Mouse (Mus musculus) stomach, postnatal 0 days (tissue): ENCODE measurements around the gene Btn2a2. TPM values are rescaled to one million over a fixed set of nuclear protein-coding genes. Genes with fewer than 3 reads are reported as not detected.
A peak's percentile ranks its signal among the peaks of the same experiment; 100 is the strongest.

ENCODE experiments used
- ATAC-seq: fragments of 200-750 bp; cut with Nextera tagmentation; 2 replicates; pipeline ENCODE4 v1.8.0; 2017; ENCODE audit not compliant: low FRiP score, low TSS enrichment
- DNase-seq: peaks from one replicate; pipeline ENCODE4 v3.0.0-alpha.2; 2016; ENCODE audit warnings: low spot score
- H3K27ac ChIP-seq: fragments of 300-500 bp; sonication (generic); replicated peaks from 2 replicates; pipeline ENCODE4 v1.5.1; 2014; ENCODE audit warnings: mild to moderate bottlenecking, control low read depth
- H3K27me3 ChIP-seq: fragments of 300-500 bp; sonication (generic); 2 replicates; pipeline ENCODE4 v1.6.1; 2014; ENCODE audit warnings: low read length; ENCODE audit not compliant: control insufficient read depth, insufficient read depth
- H3K36me3 ChIP-seq: fragments of 300-500 bp; sonication (generic); 2 replicates; pipeline ENCODE4 v1.6.1; 2014; ENCODE audit warnings: low read length, mixed read lengths; ENCODE audit not compliant: control insufficient read depth, insufficient read depth
- H3K4me1 ChIP-seq: fragments of 300-500 bp; sonication (generic); replicated peaks from 2 replicates; pipeline ENCODE4 v1.6.1; 2014; ENCODE audit warnings: antibody characterized with exemption; ENCODE audit not compliant: control insufficient read depth, insufficient read depth
- H3K4me2 ChIP-seq: fragments of 300-500 bp; sonication (generic); replicated peaks from 2 replicates; pipeline ENCODE4 v1.6.1; 2014; ENCODE audit warnings: low read depth, mild to moderate bottlenecking, control low read depth, moderate library complexity
- H3K4me3 ChIP-seq: fragments of 300-500 bp; sonication (generic); 2 replicates; pipeline ENCODE4 v1.5.1; 2014; ENCODE audit warnings: low read depth, low read length, control low read depth
- H3K9ac ChIP-seq: fragments of 300-500 bp; sonication (generic); 2 replicates; pipeline ENCODE4 v1.6.1; 2014; ENCODE audit warnings: mild to moderate bottlenecking, low read length, control low read depth, mixed read lengths
- H3K9me3 ChIP-seq: fragments of 300-500 bp; sonication (generic); 2 replicates; pipeline ENCODE4 v1.6.1; 2016; ENCODE audit warnings: low read length; ENCODE audit not compliant: control insufficient read depth
- CTCF ChIP-seq: IDR thresholded peaks from 2 replicates; pipeline ENCODE4 v1.5.1; 2016; ENCODE audit warnings: antibody characterized with exemption, low read depth, mild to moderate bottlenecking, moderate library complexity
- EP300 ChIP-seq: optimal IDR thresholded peaks from 2 replicates; pipeline ENCODE3; 2016; ENCODE audit warnings: antibody characterized with exemption
- WGBS: fragments of 180-500 bp; shearing (Covaris S2); extraction: QIAGEN DNeasy Blood & Tissue Kit; methylation state at CpG from one replicate; pipeline ENCODE4 v1.1.7; 2014; 5-methylcytosine and 5-hydroxymethylcytosine counted together
- polyA plus RNA-seq: library from polyadenylated mRNA; unstranded; fragments of >200 nt; fragmentation: Nextera tagmentation; extraction: Ambion mirVana; gene quantifications from 2 replicates; pipeline ENCODE4 v1.2.1, GENCODE M21; 2015

The Btn2a2 gene
- polyA plus RNA-seq, 1 experiment from 2014 or later = 0.07 TPM

GRCm38 (mm10) chr13:23491990-23492389 lies 3.3 kb upstream of the Btn2a2 start:
- 19% methylated on average over 14 of the region's 14 CpGs for WGBS
- DNase-seq (no peak), ATAC-seq (no peak)
- H3K27me3 ChIP-seq = no peaks in the 10 kb centered on the region
- H3K4me2 ChIP-seq = peak overlapping the region; percentile 31; the same call in 1 of the 2 replicates
- TF ChIP-seq EP300 (no peak), CTCF (no peak)
- H3K4me1 ChIP-seq = no peaks in the 10 kb centered on the region
- peak overlapping the region; percentile 22; the same call in 1 of the 2 replicates for H3K4me3 ChIP-seq
- no peaks in the 10 kb centered on the region for H3K9me3 ChIP-seq
- no peaks in the 10 kb centered on the region for H3K36me3 ChIP-seq
- H3K9ac ChIP-seq = no peak overlapping the region; the same call in 1 of the 2 replicates
- H3K27ac ChIP-seq = no peak overlapping the region

GRCm38 (mm10) chr13:23491263-23491662 lies 2.6 kb upstream of the Btn2a2 start:
- no peak for ATAC-seq
- Histone ChIP-seq H3K9me3 (no peaks in the 10 kb centered on the region), H3K4me2 (no peak overlapping the region), H3K36me3 (no peaks in the 10 kb centered on the region), H3K4me3 (no peak overlapping the region), H3K27ac (no peak overlapping the region), H3K27me3 (no peaks in the 10 kb centered on the region), H3K4me1 (no peaks in the 10 kb centered on the region), H3K9ac (no peak overlapping the region)
- DNase-seq = no peak
- no peak for TF ChIP-seq EP300
- no peak for TF ChIP-seq CTCF
- 15% methylated on average over 1 of the region's 1 CpGs for WGBS

GRCm38 (mm10) chr13:23490863-23491262 lies 2.2 kb upstream of the Btn2a2 start:
- H3K4me1 ChIP-seq = no peaks in the 10 kb centered on the region
- WGBS = 43% methylated on average over 1 of the region's 1 CpGs
- H3K4me2 ChIP-seq = no peak overlapping the region
- H3K36me3 ChIP-seq = no peaks in the 10 kb centered on the region
- H3K4me3 ChIP-seq = no peak overlapping the region
- no peaks in the 10 kb centered on the region for H3K27me3 ChIP-seq
- no peak overlapping the region for H3K27ac ChIP-seq
- no peak overlapping the region for H3K9ac ChIP-seq
- no peaks in the 10 kb centered on the region for H3K9me3 ChIP-seq
- DNase-seq (no peak), ATAC-seq (no peak)
- no peak for TF ChIP-seq EP300
- no peak for TF ChIP-seq CTCF

GRCm38 (mm10) chr13:23485271-23485670 lies 3.4 kb downstream of the Btn2a2 start:
- Histone ChIP-seq H3K9ac (no peak overlapping the region), H3K27ac (no peak overlapping the region), H3K4me1 (no peaks in the 10 kb centered on the region), H3K4me2 (no peak overlapping the region), H3K4me3 (no peak overlapping the region), H3K9me3 (no peaks in the 10 kb centered on the region), H3K27me3 (no peaks in the 10 kb centered on the region), H3K36me3 (no peaks in the 10 kb centered on the region)
- DNase-seq (no peak), ATAC-seq (no peak)
- no peak for TF ChIP-seq CTCF
- TF ChIP-seq EP300 = no peak
- WGBS = 36% methylated on average over 5 of the region's 5 CpGs

- H3K4me1 ChIP-seq = no peaks in the 10 kb centered on the region
- TF ChIP-seq EP300 = no peak
- no peak for TF ChIP-seq CTCF
- H3K36me3 ChIP-seq = no peaks in the 10 kb centered on the region
- H3K4me3 ChIP-seq = no peak overlapping the region
- no peaks in the 10 kb centered on the region for H3K9me3 ChIP-seq
- no peak overlapping the region for H3K27ac ChIP-seq
- H3K4me2 ChIP-seq = no peak overlapping the region
- no peak for DNase-seq
- no peak overlapping the region for H3K9ac ChIP-seq
- ATAC-seq = no peak
- no peaks in the 10 kb centered on the region for H3K27me3 ChIP-seq
- WGBS = 85% methylated on average over 2 of the region's 2 CpGs
Observed at GRCm38 (mm10) chr13:23483153-23483552, 5.5 kb downstream of the Btn2a2 start.

GRCm38 (mm10) chr13:23475658-23476057 lies 13.0 kb downstream of the Btn2a2 start:
- no peaks in the 10 kb centered on the region for H3K27me3 ChIP-seq
- 43% methylated on average over 2 of the region's 2 CpGs for WGBS
- no peaks in the 10 kb centered on the region for H3K36me3 ChIP-seq
- H3K9me3 ChIP-seq = no peaks in the 10 kb centered on the region
- no peak for DNase-seq
- H3K4me2 ChIP-seq = no peak overlapping the region
- no peak overlapping the region for H3K27ac ChIP-seq
- no peak for TF ChIP-seq CTCF
- TF ChIP-seq EP300 = no peak
- ATAC-seq = no peak
- no peaks in the 10 kb centered on the region for H3K4me1 ChIP-seq
- no peak overlapping the region for H3K9ac ChIP-seq
- H3K4me3 ChIP-seq = no peak overlapping the region
